Mouse (Mus musculus) layer of hippocampus, adult 18-20 months (tissue): ENCODE results near the gene Sbpl. TPM values are rescaled to one million over a fixed set of nuclear protein-coding genes. Genes with fewer than 3 reads are reported as not detected.

Source experiments
- DNase-seq, 2 experiments: peaks; one replicate each; pipeline ENCODE4 v3.0.0; 2022; ENCODE audit warnings: low spot score in 2 of 2
- long read RNA-seq: library from polyadenylated mRNA; stranded (forward); transcript quantifications from one replicate; pipeline ENCODE4 v2.0.0, GENCODE M21; 2021
- total RNA-seq, 2 experiments: library from RNA; stranded (reverse); gene quantifications; 2 replicates each; pipeline ENCODE4 v1.2.3; 2021

Sbpl gene
- not detected for total RNA-seq
- long read RNA-seq = 0 reads

GRCm38 (mm10) chr17:23955174-23955573 lies at the start of gene Sbpl:
TSS of gene Sbpl (minus strand) at chr17:23955274.
- no peak for DNase-seq

GRCm38 (mm10) chr17:24004071-24004665 lies 49.1 kb upstream of the Sbpl start:
- DNase-seq = no peak

DNA sequence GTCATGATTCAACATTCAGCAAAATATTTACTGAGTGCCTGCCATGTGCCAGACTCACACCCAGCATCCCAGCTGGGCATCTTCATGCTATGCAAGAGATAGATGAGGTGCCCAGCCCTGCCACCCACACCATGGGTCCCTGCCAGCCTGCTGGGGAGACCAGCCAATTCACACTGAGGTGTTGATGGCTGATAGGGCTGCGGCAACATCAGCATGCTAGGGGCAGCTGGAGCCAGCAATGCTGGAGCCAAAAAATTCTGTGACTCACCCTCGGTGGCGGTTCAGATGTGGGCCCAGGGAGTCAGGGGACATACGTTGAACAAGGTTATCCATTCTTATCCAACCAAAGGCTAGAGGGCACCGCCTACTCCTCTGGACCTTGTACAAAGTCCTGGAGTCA lies 45.3 kb upstream of the Sbpl start:
- DNase-seq = peak; percentile 73 to 81

DNA sequence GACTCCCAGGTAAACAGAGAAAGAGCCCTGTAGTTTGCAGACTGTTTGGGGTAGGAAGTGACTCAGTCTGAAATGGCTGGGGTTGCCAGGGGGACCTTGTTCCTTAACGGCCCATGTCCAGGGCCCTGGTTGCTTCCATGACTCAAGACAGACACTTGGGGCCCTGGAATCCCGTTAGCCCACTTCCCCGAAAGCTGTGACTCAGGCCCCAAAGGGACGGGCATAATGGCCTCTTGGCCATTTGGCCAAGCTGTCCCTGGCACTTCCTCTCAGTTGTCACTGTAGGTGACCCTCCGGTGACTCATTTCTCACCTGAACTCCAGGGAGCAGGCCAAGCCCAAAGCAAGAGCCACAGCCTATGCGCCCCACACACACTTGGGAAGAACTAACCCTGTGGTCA lies 43.3 kb upstream of the Sbpl start:
- DNase-seq = no peak

- no peak for DNase-seq
These were observed 42.8 kb upstream of the Sbpl start, which contains the start of gene Prss22 for GRCm38 (mm10) chr17:23997901-23998300. TSS of gene Prss22 (minus strand) at chr17:23998100.

GRCm38 (mm10) chr17:23995421-23995820 lies 40.3 kb upstream of the Sbpl start:
- no peak for DNase-seq

DNA sequence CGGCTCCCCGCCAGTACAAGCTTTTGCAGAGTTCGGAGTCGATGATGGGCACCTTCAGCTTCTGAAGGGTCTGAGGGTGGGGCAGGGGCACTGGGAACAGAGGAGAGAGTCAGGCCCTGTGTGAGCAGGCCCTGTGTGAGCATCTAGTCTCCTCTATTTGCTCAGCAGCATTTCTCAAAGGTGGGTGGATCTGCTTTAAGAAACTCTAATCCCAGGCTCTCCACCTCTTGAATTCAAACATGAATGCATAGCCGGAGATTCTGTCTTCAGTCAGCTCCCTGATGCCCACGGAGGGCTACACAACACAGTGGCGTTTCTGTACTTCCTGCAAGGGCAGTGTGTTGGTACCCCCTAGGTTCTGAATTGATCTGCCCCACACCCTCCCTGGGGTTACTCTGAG lies 39.6 kb upstream of the Sbpl start:
- DNase-seq = no peak

- peak; percentile 87 to 96 for DNase-seq
These were observed 38.7 kb upstream of the Sbpl start for GRCm38 (mm10) chr17:23993559-23994428.

GRCm38 (mm10) chr17:23992789-23993553 lies 37.9 kb upstream of the Sbpl start:
- DNase-seq = no peak

GRCm38 (mm10) chr17:23989802-23990201 lies 34.7 kb upstream of the Sbpl start:
- no peak for DNase-seq

DNA sequence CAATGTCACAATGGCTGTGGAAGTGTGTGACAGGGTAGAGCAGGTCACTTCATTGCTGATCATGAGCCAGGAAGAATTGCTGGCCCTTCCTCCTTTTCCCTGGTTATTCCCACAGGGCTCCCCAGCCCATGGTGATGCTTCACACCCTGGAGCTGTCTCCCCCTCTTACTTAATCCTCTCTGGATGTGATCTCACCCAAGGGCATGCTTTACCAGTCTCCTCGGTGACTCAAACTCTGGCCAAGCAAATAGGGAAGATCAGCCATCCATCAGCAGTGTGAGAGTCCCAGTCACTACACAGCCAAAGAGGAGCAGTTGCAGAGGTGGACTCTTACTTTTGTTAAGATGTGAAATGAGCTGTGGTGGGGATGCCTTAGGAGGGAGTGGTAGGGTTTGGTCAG lies 29.9 kb upstream of the Sbpl start:
- no peak for DNase-seq

DNA sequence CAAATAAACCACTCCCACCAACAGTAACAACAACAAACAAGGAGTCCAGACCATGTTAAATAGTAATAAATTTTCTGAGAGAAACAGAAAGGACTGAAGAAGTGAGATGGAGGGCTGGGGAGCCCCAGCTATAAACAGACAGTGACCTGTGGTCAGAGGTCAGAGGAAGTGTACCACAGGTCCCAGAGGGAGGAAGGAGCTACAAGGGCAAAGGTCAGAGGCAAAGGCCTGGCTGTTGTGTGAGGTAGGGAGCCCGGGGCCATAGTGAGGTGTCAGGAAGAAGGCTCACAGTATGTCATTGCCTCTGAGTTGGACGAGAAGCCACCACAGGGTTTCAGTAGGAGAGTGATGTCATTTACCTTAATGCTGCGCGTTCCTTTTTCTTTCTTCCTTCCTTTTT lies 27.8 kb upstream of the Sbpl start:
- DNase-seq = no peak

DNA sequence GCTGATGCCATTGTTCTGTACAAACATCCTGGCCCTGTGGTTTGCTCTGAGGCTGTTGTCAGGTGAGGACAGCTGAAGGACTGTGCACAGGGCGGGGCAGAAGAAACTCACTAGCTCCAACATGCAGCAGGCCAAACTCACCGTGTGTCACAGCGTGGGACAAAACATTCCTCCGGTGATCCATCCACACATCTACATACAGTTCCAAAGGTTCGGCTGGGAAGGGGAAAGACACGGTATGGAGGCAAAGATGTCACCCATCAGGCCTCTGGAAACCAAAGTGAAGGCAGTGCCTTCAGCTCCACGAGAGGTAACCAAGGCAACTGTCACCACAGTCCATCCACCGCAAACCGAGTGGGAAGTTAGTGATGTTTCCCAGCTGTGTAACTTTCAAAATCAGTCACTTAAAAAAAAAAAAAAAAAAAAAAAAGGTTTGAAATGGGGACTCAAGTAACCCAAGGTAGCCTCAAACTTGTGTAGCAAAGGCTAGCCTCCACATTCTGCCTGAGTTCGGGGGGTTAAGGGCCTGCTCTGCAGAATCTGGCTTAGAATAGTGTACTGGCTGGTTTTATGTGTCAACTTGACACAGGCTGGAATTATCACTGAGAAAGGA lies 25.3 kb upstream of the Sbpl start, which contains the start of gene Prss30:
Gene Prss30, minus strand, starts transcription at position 270 of the 613 bp plus-strand sequence.
- DNase-seq = no peak

DNA sequence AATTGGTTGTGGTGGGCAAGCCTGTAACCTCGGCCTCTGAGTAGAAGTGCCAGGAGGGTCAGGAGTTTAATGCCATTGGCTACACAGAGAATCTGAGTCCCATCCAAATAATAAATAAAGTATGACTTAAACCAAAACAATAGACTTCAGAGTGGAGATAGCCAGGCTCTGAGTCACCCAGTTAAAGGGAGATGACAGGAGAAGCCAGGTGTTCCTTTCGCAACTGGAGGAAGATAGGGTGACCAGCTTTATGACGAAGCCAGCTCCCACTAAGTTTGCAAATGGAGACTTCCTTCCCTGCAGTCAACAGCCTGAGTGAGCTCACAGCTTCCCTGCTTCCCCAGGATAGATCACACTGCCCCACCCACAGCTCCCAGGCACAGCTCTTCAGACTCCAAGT lies 24.4 kb upstream of the Sbpl start:
- no peak for DNase-seq

DNA sequence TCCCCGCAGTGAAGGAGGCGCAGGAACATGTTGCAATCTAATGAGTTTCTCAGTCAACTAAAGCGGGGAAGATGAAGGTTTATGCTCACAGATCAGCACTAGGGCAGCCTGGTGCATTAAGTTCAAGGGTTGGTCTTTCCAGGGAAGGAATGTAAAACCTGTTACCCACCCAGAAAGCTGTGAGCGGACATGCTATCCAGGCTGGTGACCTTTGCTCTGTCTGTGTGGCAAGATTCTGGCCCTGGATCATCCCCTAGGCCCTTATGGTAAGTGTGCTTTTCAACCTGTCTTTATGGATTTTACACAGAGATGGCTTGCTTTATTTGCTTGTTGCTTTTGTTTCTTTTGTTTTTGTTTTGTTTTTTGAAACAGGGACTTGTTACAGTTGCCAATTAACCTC lies 21.6 kb upstream of the Sbpl start:
- DNase-seq = no peak

- DNase-seq = no peak
These were observed 16.2 kb upstream of the Sbpl start for GRCm38 (mm10) chr17:23971315-23971714.

GRCm38 (mm10) chr17:23969231-23969630 lies 14.2 kb upstream of the Sbpl start:
- peak; percentile 37 to 88 for DNase-seq

- DNase-seq = no peak
These were observed 13.7 kb upstream of the Sbpl start for GRCm38 (mm10) chr17:23968780-23969179.

DNA sequence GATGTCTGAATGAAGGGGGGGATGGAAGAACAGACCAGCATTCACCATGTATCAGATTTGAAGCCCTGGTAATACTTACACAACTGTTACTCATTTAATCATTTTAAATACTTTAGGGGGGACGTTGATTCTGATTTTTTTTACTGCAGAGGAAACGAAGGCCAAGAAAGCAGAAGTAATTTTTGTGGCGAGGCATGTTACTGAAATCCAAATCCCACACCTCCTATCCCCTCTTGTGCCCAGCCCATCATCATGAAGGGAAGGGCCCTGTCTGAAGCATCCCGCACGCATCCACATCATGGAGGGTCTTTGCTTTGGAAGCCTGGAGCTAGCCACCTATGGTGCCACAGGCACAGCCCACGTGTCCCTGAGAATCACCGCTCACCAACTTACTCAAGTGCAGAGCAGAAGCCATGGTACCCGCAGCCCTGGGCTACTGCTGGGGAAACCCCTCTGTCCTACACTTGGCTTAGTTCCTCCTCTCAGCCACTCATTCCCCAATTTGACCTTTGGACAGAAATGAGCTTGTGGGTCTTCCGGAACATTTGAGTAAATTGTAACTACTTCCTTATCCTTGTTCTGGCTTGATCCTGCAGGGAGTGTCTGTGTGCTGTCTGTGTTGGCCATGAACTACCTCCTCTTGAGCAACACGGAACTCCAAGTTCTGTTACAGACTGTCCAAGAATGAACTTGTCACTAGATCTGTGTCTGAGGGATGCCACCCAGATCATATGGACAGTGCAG lies 11.8 kb upstream of the Sbpl start:
- DNase-seq = no peak

GRCm38 (mm10) chr17:23965805-23966425 lies 10.8 kb upstream of the Sbpl start:
- DNase-seq = peak; percentile 14 to 48
